Mouse (Mus musculus): ENCODE results near the gene Capzb. TPM values are rescaled to one million over a fixed set of nuclear protein-coding genes. Genes with fewer than 3 reads are reported as not detected.

Gene Capzb
- polyA plus RNA-seq, 1 experiment, result 130 TPM

DNA sequence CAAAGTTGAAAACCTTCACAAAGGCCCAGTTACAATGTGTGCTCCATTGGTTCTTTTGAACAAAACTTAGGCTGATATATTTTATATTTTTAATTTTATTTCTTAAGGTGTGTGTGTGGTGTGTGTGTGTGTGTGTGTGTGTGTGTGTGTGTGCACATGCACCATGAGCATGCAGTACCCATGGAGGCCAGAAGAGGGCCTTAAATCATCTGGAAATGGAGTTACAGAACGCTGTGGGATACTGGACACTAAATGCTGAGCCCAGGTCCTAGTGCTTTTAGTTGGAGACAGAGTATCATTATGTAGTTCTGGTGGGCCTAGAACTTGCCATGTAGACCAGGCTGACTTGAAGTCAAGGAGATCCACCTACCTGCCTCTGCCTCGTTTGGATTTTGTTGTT is 13.5 kb upstream of the Capzb start:
- H3K27ac ChIP-seq (ENCODE audit: insufficient read depth, low read length), result no peak overlapping the region

DNA sequence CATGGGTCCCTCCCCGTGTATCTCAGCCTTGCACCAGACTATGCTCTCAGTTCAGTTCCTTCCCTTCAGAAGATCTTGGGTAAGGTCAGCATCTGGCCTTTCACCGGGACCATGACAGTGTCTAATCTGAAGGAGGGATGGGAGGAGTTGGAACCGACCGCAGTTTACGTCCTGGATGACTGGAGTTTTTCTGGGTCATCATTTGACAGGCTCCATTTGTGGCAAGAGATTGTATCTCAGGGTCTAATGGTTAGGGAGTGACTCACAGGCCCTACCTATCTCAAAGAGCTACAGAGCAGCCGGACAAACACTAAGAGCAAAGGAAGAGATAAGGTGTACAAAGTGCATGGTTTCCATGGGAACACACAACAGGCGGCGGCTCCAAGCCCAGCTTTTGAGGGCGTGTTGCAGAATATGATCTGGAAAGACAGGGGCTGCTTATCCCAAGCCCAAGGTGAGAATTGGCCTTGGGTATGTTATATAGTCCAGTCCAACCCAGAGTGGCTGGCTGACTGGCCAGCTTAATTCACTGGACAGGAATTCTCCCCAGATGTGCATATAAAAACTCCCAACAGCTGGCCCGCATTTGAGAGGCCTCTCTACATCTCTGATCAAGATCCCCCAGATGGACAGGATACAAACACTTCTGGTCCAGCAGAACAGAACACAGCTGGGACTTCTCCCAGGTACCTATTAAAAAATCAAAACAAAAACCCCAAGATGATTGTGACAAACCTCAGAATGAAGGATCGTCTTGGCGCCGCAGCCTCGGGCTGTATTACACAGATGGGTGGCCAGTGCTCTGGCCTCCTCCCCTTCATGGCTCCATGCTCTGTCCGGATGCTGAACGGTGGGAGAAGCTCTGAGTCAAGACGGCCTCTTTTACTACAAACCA is 12.7 kb upstream of the Capzb start:
- TF ChIP-seq CTCF (IDR thresholded peaks at IDR 0.05; ENCODE audit: extremely low read depth, insufficient read depth, insufficient read length, insufficient replicate concordance), result no peak
- TF ChIP-seq POLR2A (IDR thresholded peaks at IDR 0.05; ENCODE audit: low read depth, low read length), result no peak
- no peak overlapping the region for H3K27ac ChIP-seq (ENCODE audit: insufficient read depth, low read length)
- DNase-seq (ENCODE audit: low read depth in 1 of 2, low spot score in 2 of 2), result no peak
- 88% methylated on average over 17 of the region's 17 CpGs for WGBS
- H3K36me3 ChIP-seq (ENCODE audit: control insufficient read depth, insufficient read depth, low read length), result no peaks in the 10 kb centered on the region
- H3K4me1 ChIP-seq (ENCODE audit: control insufficient read depth, insufficient read depth, insufficient read length), result no peaks in the 10 kb centered on the region; the same call in 1 of the 2 replicates
- no peaks in the 10 kb centered on the region for H3K27me3 ChIP-seq (ENCODE audit: control insufficient read depth, insufficient read depth, low read length)
- H3K4me3 ChIP-seq (ENCODE audit: extremely low read depth, insufficient read depth, insufficient read length), result no peak overlapping the region

More for the DNA sequence above, 13.5 kb upstream of the Capzb start:
- no peaks in the 10 kb centered on the region for H3K36me3 ChIP-seq (ENCODE audit: control insufficient read depth, insufficient read depth, low read length)
- 93% methylated on average over 2 of the region's 2 CpGs for WGBS
- H3K4me3 ChIP-seq (ENCODE audit: extremely low read depth, insufficient read depth, insufficient read length), result no peak overlapping the region
- H3K4me1 ChIP-seq (ENCODE audit: control insufficient read depth, insufficient read depth, insufficient read length), result no peaks in the 10 kb centered on the region; the same call in 1 of the 2 replicates
- H3K27me3 ChIP-seq (ENCODE audit: control insufficient read depth, insufficient read depth, low read length), result no peaks in the 10 kb centered on the region
- DNase-seq (ENCODE audit: low read depth in 1 of 2, low spot score in 2 of 2), result no peak
- TF ChIP-seq CTCF (IDR thresholded peaks at IDR 0.05; ENCODE audit: extremely low read depth, insufficient read depth, insufficient read length, insufficient replicate concordance), result no peak
- no peak for TF ChIP-seq POLR2A (IDR thresholded peaks at IDR 0.05; ENCODE audit: low read depth, low read length)

DNA sequence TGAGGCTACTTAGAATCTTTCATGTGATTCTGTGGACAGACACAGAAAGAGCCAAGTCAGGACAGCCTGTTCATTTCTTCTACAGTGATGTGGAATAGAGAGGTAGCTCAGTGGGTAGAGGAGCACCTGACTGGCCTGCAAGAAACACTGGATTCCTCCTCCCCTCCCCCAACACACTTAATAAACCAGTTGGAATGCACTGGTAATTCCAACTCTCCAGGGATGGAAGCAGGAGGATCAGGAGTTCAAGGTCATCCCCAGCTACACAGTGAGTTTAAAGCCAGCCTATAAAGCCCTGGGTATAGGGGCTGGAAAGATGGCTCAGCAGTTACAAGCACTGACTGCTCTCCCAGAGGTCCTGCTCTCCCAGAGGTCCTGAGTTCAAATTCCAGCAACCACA is 10.2 kb upstream of the Capzb start:
- no peak for DNase-seq (ENCODE audit: low read depth in 1 of 2, low spot score in 2 of 2)
- H3K4me3 ChIP-seq (ENCODE audit: extremely low read depth, insufficient read depth, insufficient read length), result no peak overlapping the region
- no peak overlapping the region for H3K27ac ChIP-seq (ENCODE audit: insufficient read depth, low read length)
- no peaks in the 10 kb centered on the region for H3K36me3 ChIP-seq (ENCODE audit: control insufficient read depth, insufficient read depth, low read length)
- H3K4me1 ChIP-seq (ENCODE audit: control insufficient read depth, insufficient read depth, insufficient read length), result no peaks in the 10 kb centered on the region
- TF ChIP-seq CTCF (IDR thresholded peaks at IDR 0.05; ENCODE audit: extremely low read depth, insufficient read depth, insufficient read length, insufficient replicate concordance) (no peak), POLR2A (IDR thresholded peaks at IDR 0.05; ENCODE audit: low read depth, low read length) (no peak)
- H3K27me3 ChIP-seq (ENCODE audit: control insufficient read depth, insufficient read depth, low read length), result no peaks in the 10 kb centered on the region

DNA sequence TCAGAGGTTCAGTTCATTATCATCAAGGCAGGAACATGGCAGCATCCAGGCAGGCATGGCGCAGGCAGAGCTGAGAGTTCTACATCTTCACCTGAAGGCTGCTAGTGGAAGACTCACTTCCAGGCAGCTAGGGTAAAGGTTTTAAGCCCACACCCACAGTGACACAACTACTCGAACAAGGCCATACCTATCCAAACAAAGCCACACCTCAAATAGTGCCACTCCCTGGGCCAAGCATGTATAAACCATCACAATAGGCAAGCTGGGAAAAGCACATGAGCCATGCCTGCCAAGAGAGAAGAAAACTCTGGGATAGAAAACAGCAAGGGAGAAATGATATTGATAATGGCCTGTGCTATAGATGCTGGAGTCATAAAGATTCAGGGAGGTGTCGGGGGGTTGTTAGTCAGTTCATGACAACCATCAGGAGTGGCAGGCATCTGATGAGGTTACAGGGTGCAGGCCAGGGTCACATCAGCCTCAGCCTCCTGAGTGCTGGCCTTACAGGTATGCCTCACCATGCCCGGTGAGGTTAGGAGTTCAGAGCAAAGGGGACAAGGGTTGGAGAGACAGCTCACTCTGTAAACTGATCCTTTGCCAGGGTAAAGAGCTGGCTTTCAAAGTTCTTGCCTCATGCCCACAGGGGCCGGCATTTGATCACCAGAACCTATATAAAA is 6.8 kb upstream of the Capzb start:
- Histone ChIP-seq H3K27me3 (ENCODE audit: control insufficient read depth, insufficient read depth, low read length) (no peaks in the 10 kb centered on the region), H3K27ac (ENCODE audit: insufficient read depth, low read length) (no peak overlapping the region), H3K4me1 (ENCODE audit: control insufficient read depth, insufficient read depth, insufficient read length) (no peaks in the 10 kb centered on the region), H3K4me3 (ENCODE audit: extremely low read depth, insufficient read depth, insufficient read length) (no peak overlapping the region), H3K36me3 (ENCODE audit: control insufficient read depth, insufficient read depth, low read length) (no peaks in the 10 kb centered on the region)
- WGBS, result 92% methylated on average over 5 of the region's 5 CpGs
- no peak for DNase-seq (ENCODE audit: low read depth in 1 of 2, low spot score in 2 of 2)
- TF ChIP-seq CTCF (IDR thresholded peaks at IDR 0.05; ENCODE audit: extremely low read depth, insufficient read depth, insufficient read length, insufficient replicate concordance) (no peak), POLR2A (IDR thresholded peaks at IDR 0.05; ENCODE audit: low read depth, low read length) (no peak)

DNA sequence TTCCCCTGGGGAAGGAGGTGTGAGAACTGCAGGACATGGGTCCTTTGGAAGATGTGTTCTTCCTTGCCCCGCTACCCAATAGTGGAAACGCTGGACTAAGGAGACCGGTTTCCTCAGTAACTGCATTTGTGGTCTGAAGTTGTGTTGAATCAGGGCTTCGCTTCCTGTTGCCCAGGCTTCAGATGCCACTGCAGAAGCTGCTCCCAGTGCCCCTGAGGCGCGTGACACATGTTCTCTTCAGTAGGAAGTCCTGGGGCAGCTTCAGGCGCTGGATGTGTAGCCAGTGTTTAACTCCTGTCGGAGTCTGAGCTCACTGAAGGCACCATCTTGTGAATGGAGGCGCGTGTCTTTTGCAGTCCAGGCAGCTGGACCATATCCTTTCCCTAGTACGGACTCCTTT is 4.8 kb upstream of the Capzb start:
- Histone ChIP-seq H3K4me3 (ENCODE audit: extremely low read depth, insufficient read depth, insufficient read length) (no peak overlapping the region), H3K27me3 (ENCODE audit: control insufficient read depth, insufficient read depth, low read length) (no peaks in the 10 kb centered on the region), H3K4me1 (ENCODE audit: control insufficient read depth, insufficient read depth, insufficient read length) (peaks cover 2% of the 10 kb centered on the region; the same call in 1 of the 2 replicates), H3K36me3 (ENCODE audit: control insufficient read depth, insufficient read depth, low read length) (no peaks in the 10 kb centered on the region), H3K27ac (ENCODE audit: insufficient read depth, low read length) (no peak overlapping the region)
- TF ChIP-seq POLR2A (IDR thresholded peaks at IDR 0.05; ENCODE audit: low read depth, low read length), result no peak
- no peak for TF ChIP-seq CTCF (IDR thresholded peaks at IDR 0.05; ENCODE audit: extremely low read depth, insufficient read depth, insufficient read length, insufficient replicate concordance)
- DNase-seq (ENCODE audit: low read depth in 1 of 2, low spot score in 2 of 2), result no peak
- 23% methylated on average over 11 of the region's 11 CpGs for WGBS

DNA sequence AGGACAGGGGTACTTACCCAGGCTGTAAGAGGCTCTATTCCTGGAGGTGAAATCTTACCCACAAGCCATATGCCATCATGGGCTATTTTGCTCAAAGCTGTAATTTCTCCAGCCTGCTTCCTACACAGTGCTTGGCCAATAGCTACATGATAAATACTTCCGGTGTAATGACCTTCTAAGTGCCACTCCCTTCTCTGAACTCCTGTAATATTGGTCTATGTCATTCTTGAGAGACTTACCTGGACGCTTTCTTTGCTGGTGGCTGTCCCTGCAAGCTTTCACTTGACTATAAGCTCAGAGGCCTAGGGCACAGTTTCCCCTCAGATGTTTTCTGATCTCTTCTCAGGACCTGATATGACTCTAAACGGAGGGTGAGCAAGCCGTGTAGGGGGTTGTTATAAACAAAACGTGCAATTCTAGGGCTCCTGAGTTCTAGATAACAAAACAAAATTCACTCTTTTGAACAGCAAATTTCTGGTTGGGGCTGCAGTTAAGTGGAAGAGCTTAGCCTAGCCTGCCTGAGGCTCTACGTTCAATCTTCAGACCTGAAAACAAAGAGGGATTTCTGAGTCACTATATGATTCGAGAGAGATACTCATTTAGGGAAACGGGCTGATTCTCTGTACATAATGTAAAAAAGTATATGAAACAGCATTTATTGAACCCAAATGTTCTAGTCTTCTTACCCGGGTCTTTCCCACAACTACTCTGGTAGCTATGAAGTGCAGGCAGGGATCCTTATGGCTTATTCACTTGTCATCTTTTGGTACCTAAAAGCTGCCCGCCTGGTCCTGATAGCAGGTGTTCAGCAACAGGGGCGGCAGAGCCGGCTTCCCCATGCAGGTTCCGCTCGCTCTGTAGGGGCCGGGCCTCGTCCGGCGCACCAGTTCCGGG is 847 bp upstream of the Capzb start:
- no peak for DNase-seq (ENCODE audit: low read depth in 1 of 2, low spot score in 2 of 2)
- Histone ChIP-seq H3K4me3 (ENCODE audit: extremely low read depth, insufficient read depth, insufficient read length) (peak overlapping the region; percentile 78), H3K36me3 (ENCODE audit: control insufficient read depth, insufficient read depth, low read length) (no peaks in the 10 kb centered on the region), H3K4me1 (ENCODE audit: control insufficient read depth, insufficient read depth, insufficient read length) (peaks cover 27% of the 10 kb centered on the region; the same call in 1 of the 2 replicates), H3K27me3 (ENCODE audit: control insufficient read depth, insufficient read depth, low read length) (no peaks in the 10 kb centered on the region), H3K27ac (ENCODE audit: insufficient read depth, low read length) (peak overlapping the region; percentile 98)
- 6% methylated on average over 19 of the region's 19 CpGs for WGBS
- TF ChIP-seq POLR2A (IDR thresholded peaks at IDR 0.05; ENCODE audit: low read depth, low read length), result no peak
- TF ChIP-seq CTCF (IDR thresholded peaks at IDR 0.05; ENCODE audit: extremely low read depth, insufficient read depth, insufficient read length, insufficient replicate concordance), result no peak

Measured in spleen, adult 2 months (tissue).